Mouse (Mus musculus): Measurements from ENCODE around the gene Hist1h2bk. TPM values are rescaled to one million over a fixed set of nuclear protein-coding genes. Genes with fewer than 3 reads are reported as not detected.
"Not testable (repeated sequence)": the region's sequence is repeated elsewhere in the genome, so short reads cannot be mapped to it uniquely, and the experiment has no call there.

Gene Hist1h2bk
- polyA plus RNA-seq, 1 experiment: not detected

GRCm38 (mm10) chr13:22036149-22036956 is 683 bp downstream of the Hist1h2bk start:
- 3% methylated on average over 20 of the region's 23 CpGs for WGBS
- peak overlapping the region; percentile 30 for H3K4me3 ChIP-seq (ENCODE audit: insufficient read depth, low read depth, low read length)
- TF ChIP-seq POLR2A (IDR thresholded peaks at IDR 0.05; ENCODE audit: insufficient read depth, low read depth, low read length): no peak
- no peak for TF ChIP-seq CTCF (IDR thresholded peaks at IDR 0.05; ENCODE audit: insufficient read depth, low read depth, low read length)
- no peak overlapping the region for H3K27ac ChIP-seq (ENCODE audit: insufficient read depth, low read depth, low read length)
- H3K4me1 ChIP-seq (ENCODE audit: control insufficient read depth, insufficient read depth, low read length): no peaks in the 10 kb centered on the region; the same call in 1 of the 2 replicates

GRCm38 (mm10) chr13:22036986-22037385 is 1.3 kb downstream of the Hist1h2bk start:
- no peak overlapping the region for H3K27ac ChIP-seq (ENCODE audit: insufficient read depth, low read depth, low read length)
- 60% methylated on average over 3 of the region's 3 CpGs for WGBS
- no peak for TF ChIP-seq CTCF (IDR thresholded peaks at IDR 0.05; ENCODE audit: insufficient read depth, low read depth, low read length)
- no peaks in the 10 kb centered on the region; the same call in 1 of the 2 replicates for H3K4me1 ChIP-seq (ENCODE audit: control insufficient read depth, insufficient read depth, low read length)
- no peak overlapping the region for H3K4me3 ChIP-seq (ENCODE audit: insufficient read depth, low read depth, low read length)

GRCm38 (mm10) chr13:22037415-22037814 is 1.7 kb downstream of the Hist1h2bk start:
- Histone ChIP-seq H3K27ac (ENCODE audit: insufficient read depth, low read depth, low read length) (no peak overlapping the region), H3K4me3 (ENCODE audit: insufficient read depth, low read depth, low read length) (no peak overlapping the region), H3K4me1 (ENCODE audit: control insufficient read depth, insufficient read depth, low read length) (no peaks in the 10 kb centered on the region; the same call in 1 of the 2 replicates)
- WGBS: 79% methylated on average over 2 of the region's 2 CpGs
- TF ChIP-seq CTCF (IDR thresholded peaks at IDR 0.05; ENCODE audit: insufficient read depth, low read depth, low read length): no peak
- TF ChIP-seq POLR2A (IDR thresholded peaks at IDR 0.05; ENCODE audit: insufficient read depth, low read depth, low read length): no peak

GRCm38 (mm10) chr13:22039364-22039763 is 3.7 kb downstream of the Hist1h2bk start:
- H3K4me1 ChIP-seq (ENCODE audit: control insufficient read depth, insufficient read depth, low read length): no peaks in the 10 kb centered on the region; the same call in 1 of the 2 replicates
- 74% methylated on average over 5 of the region's 5 CpGs for WGBS
- no peak overlapping the region for H3K27ac ChIP-seq (ENCODE audit: insufficient read depth, low read depth, low read length)
- no peak for TF ChIP-seq POLR2A (IDR thresholded peaks at IDR 0.05; ENCODE audit: insufficient read depth, low read depth, low read length)
- no peak for TF ChIP-seq CTCF (IDR thresholded peaks at IDR 0.05; ENCODE audit: insufficient read depth, low read depth, low read length)
- no peak overlapping the region for H3K4me3 ChIP-seq (ENCODE audit: insufficient read depth, low read depth, low read length)

GRCm38 (mm10) chr13:22039951-22040463 is 4.3 kb downstream of the Hist1h2bk start:
- Histone ChIP-seq H3K27ac (ENCODE audit: insufficient read depth, low read depth, low read length) (no peak overlapping the region), H3K4me1 (ENCODE audit: control insufficient read depth, insufficient read depth, low read length) (no peaks in the 10 kb centered on the region; the same call in 1 of the 2 replicates), H3K4me3 (ENCODE audit: insufficient read depth, low read depth, low read length) (no peak overlapping the region)
- 14% methylated on average over 2 of the region's 2 CpGs for WGBS
- TF ChIP-seq CTCF (IDR thresholded peaks at IDR 0.05; ENCODE audit: insufficient read depth, low read depth, low read length): no peak
- TF ChIP-seq POLR2A (IDR thresholded peaks at IDR 0.05; ENCODE audit: insufficient read depth, low read depth, low read length): no peak

GRCm38 (mm10) chr13:22040464-22041141 is 4.9 kb downstream of the Hist1h2bk start:
- peak overlapping the region; percentile 42 for H3K27ac ChIP-seq (ENCODE audit: insufficient read depth, low read depth, low read length)

GRCm38 (mm10) chr13:22041142-22041536 is 5.5 kb downstream of the Hist1h2bk start, which contains the start of gene Hist1h4i:
Gene Hist1h4i (minus strand): TSS chr13:22041362.
- peak; percentile 87 for TF ChIP-seq POLR2A (IDR thresholded peaks at IDR 0.05; ENCODE audit: insufficient read depth, low read depth, low read length)
- WGBS: 0% methylated on average over 24 of the region's 27 CpGs
- H3K4me1 ChIP-seq (ENCODE audit: control insufficient read depth, insufficient read depth, low read length): not testable (repeated sequence)
- Histone ChIP-seq H3K4me3 (ENCODE audit: insufficient read depth, low read depth, low read length) (peak within 1 kb of the TSS; percentile 50), H3K27ac (ENCODE audit: insufficient read depth, low read depth, low read length) (peak within 1 kb of the TSS; percentile 42)

More at GRCm38 (mm10) chr13:22040464-22041141, 4.9 kb downstream of the Hist1h2bk start:
- TF ChIP-seq CTCF (IDR thresholded peaks at IDR 0.05; ENCODE audit: insufficient read depth, low read depth, low read length) (no peak), POLR2A (IDR thresholded peaks at IDR 0.05; ENCODE audit: insufficient read depth, low read depth, low read length) (no peak)
- no peaks in the 10 kb centered on the region; the same call in 1 of the 2 replicates for H3K4me1 ChIP-seq (ENCODE audit: control insufficient read depth, insufficient read depth, low read length)
- H3K4me3 ChIP-seq (ENCODE audit: insufficient read depth, low read depth, low read length): peak overlapping the region; percentile 50
- WGBS: under 1% methylated on average over 24 of the region's 24 CpGs

- TF ChIP-seq CTCF (IDR thresholded peaks at IDR 0.05; ENCODE audit: insufficient read depth, low read depth, low read length) (no peak), POLR2A (IDR thresholded peaks at IDR 0.05; ENCODE audit: insufficient read depth, low read depth, low read length) (no peak)
- 2% methylated on average over 13 of the region's 13 CpGs for WGBS
- no peaks in the 10 kb centered on the region; the same call in 1 of the 2 replicates for H3K4me1 ChIP-seq (ENCODE audit: control insufficient read depth, insufficient read depth, low read length)
- peak overlapping the region; percentile 20; the same call in 1 of the 2 replicates for H3K4me3 ChIP-seq (ENCODE audit: insufficient read depth, low read depth, low read length)
- H3K27ac ChIP-seq (ENCODE audit: insufficient read depth, low read depth, low read length): no peak overlapping the region
Observed at GRCm38 (mm10) chr13:22041651-22042567, 6.2 kb downstream of the Hist1h2bk start.

All from olfactory bulb, adult 2 months (tissue).